Mouse (Mus musculus): ENCODE data around the gene St3gal4. TPM values are rescaled to one million over a fixed set of nuclear protein-coding genes. Genes with fewer than 3 reads are reported as not detected.

Gene St3gal4
- polyA plus RNA-seq, 1 experiment from 2014 or later: 10.7 TPM

GRCm38 (mm10) chr9:35104711-35105110 lies 14.4 kb downstream of the St3gal4 start:
- H3K4me1 ChIP-seq (ENCODE audit: control insufficient read depth, insufficient read depth, low read length): no peaks in the 10 kb centered on the region
- ATAC-seq (ENCODE audit: low FRiP score) (no peak), DNase-seq (ENCODE audit: low spot score, missing footprints) (no peak)
- no peaks in the 10 kb centered on the region for H3K9me3 ChIP-seq (ENCODE audit: control insufficient read depth, low read length)
- no peaks in the 10 kb centered on the region for H3K27me3 ChIP-seq (ENCODE audit: control insufficient read depth, insufficient read depth, low read length)
- H3K36me3 ChIP-seq (ENCODE audit: control insufficient read depth, insufficient read depth, low read length): no peaks in the 10 kb centered on the region
- H3K4me3 ChIP-seq (ENCODE audit: low read depth, low read length): no peak overlapping the region
- WGBS: 87% methylated on average over 4 of the region's 4 CpGs
- H3K4me2 ChIP-seq: no peak overlapping the region
- no peak overlapping the region for H3K27ac ChIP-seq (ENCODE audit: low read depth, low read length)
- H3K9ac ChIP-seq (ENCODE audit: low read length): no peak overlapping the region

- WGBS: 88% methylated on average over 4 of the region's 4 CpGs
- Histone ChIP-seq H3K4me2 (no peak overlapping the region), H3K9ac (ENCODE audit: low read length) (no peak overlapping the region), H3K4me1 (ENCODE audit: control insufficient read depth, insufficient read depth, low read length) (no peaks in the 10 kb centered on the region), H3K36me3 (ENCODE audit: control insufficient read depth, insufficient read depth, low read length) (no peaks in the 10 kb centered on the region), H3K9me3 (ENCODE audit: control insufficient read depth, low read length) (no peaks in the 10 kb centered on the region), H3K27me3 (ENCODE audit: control insufficient read depth, insufficient read depth, low read length) (no peaks in the 10 kb centered on the region), H3K27ac (ENCODE audit: low read depth, low read length) (no peak overlapping the region), H3K4me3 (ENCODE audit: low read depth, low read length) (no peak overlapping the region)
- DNase-seq (ENCODE audit: low spot score, missing footprints) (no peak), ATAC-seq (ENCODE audit: low FRiP score) (no peak)
These were observed 20.3 kb downstream of the St3gal4 start for GRCm38 (mm10) chr9:35098762-35099161.

- Histone ChIP-seq H3K4me2 (no peak overlapping the region), H3K9ac (ENCODE audit: low read length) (no peak overlapping the region), H3K36me3 (ENCODE audit: control insufficient read depth, insufficient read depth, low read length) (no peaks in the 10 kb centered on the region), H3K27me3 (ENCODE audit: control insufficient read depth, insufficient read depth, low read length) (no peaks in the 10 kb centered on the region), H3K4me3 (ENCODE audit: low read depth, low read length) (no peak overlapping the region), H3K9me3 (ENCODE audit: control insufficient read depth, low read length) (no peaks in the 10 kb centered on the region), H3K4me1 (ENCODE audit: control insufficient read depth, insufficient read depth, low read length) (no peaks in the 10 kb centered on the region), H3K27ac (ENCODE audit: low read depth, low read length) (no peak overlapping the region)
- ATAC-seq (ENCODE audit: low FRiP score) (no peak), DNase-seq (ENCODE audit: low spot score, missing footprints) (no peak)
- 86% methylated on average over 4 of the region's 4 CpGs for WGBS
These were observed 21.2 kb downstream of the St3gal4 start for GRCm38 (mm10) chr9:35097901-35098300.

GRCm38 (mm10) chr9:35095726-35096125 lies 23.3 kb downstream of the St3gal4 start:
- WGBS: 71% methylated on average over 1 of the region's 1 CpGs
- DNase-seq (ENCODE audit: low spot score, missing footprints) (no peak), ATAC-seq (ENCODE audit: low FRiP score) (no peak)
- no peaks in the 10 kb centered on the region for H3K27me3 ChIP-seq (ENCODE audit: control insufficient read depth, insufficient read depth, low read length)
- H3K27ac ChIP-seq (ENCODE audit: low read depth, low read length): no peak overlapping the region
- no peaks in the 10 kb centered on the region for H3K9me3 ChIP-seq (ENCODE audit: control insufficient read depth, low read length)
- no peaks in the 10 kb centered on the region for H3K4me1 ChIP-seq (ENCODE audit: control insufficient read depth, insufficient read depth, low read length)
- H3K4me3 ChIP-seq (ENCODE audit: low read depth, low read length): no peak overlapping the region
- H3K36me3 ChIP-seq (ENCODE audit: control insufficient read depth, insufficient read depth, low read length): no peaks in the 10 kb centered on the region
- H3K4me2 ChIP-seq: no peak overlapping the region
- H3K9ac ChIP-seq (ENCODE audit: low read length): no peak overlapping the region

- Histone ChIP-seq H3K9ac (ENCODE audit: low read length) (no peak overlapping the region), H3K9me3 (ENCODE audit: control insufficient read depth, low read length) (no peaks in the 10 kb centered on the region), H3K27ac (ENCODE audit: low read depth, low read length) (no peak overlapping the region), H3K36me3 (ENCODE audit: control insufficient read depth, insufficient read depth, low read length) (no peaks in the 10 kb centered on the region), H3K4me3 (ENCODE audit: low read depth, low read length) (no peak overlapping the region), H3K4me2 (no peak overlapping the region), H3K27me3 (ENCODE audit: control insufficient read depth, insufficient read depth, low read length) (no peaks in the 10 kb centered on the region), H3K4me1 (ENCODE audit: control insufficient read depth, insufficient read depth, low read length) (no peaks in the 10 kb centered on the region)
- DNase-seq (ENCODE audit: low spot score, missing footprints) (no peak), ATAC-seq (ENCODE audit: low FRiP score) (no peak)
- WGBS: 90% methylated on average over 3 of the region's 3 CpGs
These were observed 25.7 kb downstream of the St3gal4 start for GRCm38 (mm10) chr9:35093350-35093749.

- no peak overlapping the region for H3K4me3 ChIP-seq (ENCODE audit: low read depth, low read length)
- no peak overlapping the region for H3K4me2 ChIP-seq
- ATAC-seq (ENCODE audit: low FRiP score): no peak
- no peaks in the 10 kb centered on the region for H3K27me3 ChIP-seq (ENCODE audit: control insufficient read depth, insufficient read depth, low read length)
- no peak for DNase-seq (ENCODE audit: low spot score, missing footprints)
- no peaks in the 10 kb centered on the region for H3K4me1 ChIP-seq (ENCODE audit: control insufficient read depth, insufficient read depth, low read length)
- H3K9me3 ChIP-seq (ENCODE audit: control insufficient read depth, low read length): no peaks in the 10 kb centered on the region
- no peak overlapping the region for H3K27ac ChIP-seq (ENCODE audit: low read depth, low read length)
- 86% methylated on average over 2 of the region's 2 CpGs for WGBS
- H3K36me3 ChIP-seq (ENCODE audit: control insufficient read depth, insufficient read depth, low read length): no peaks in the 10 kb centered on the region
- no peak overlapping the region for H3K9ac ChIP-seq (ENCODE audit: low read length)
These were observed 26.2 kb downstream of the St3gal4 start for GRCm38 (mm10) chr9:35092904-35093303.

- Histone ChIP-seq H3K9me3 (ENCODE audit: control insufficient read depth, low read length) (no peaks in the 10 kb centered on the region), H3K36me3 (ENCODE audit: control insufficient read depth, insufficient read depth, low read length) (no peaks in the 10 kb centered on the region), H3K27ac (ENCODE audit: low read depth, low read length) (no peak overlapping the region), H3K4me3 (ENCODE audit: low read depth, low read length) (no peak overlapping the region), H3K4me2 (no peak overlapping the region), H3K9ac (ENCODE audit: low read length) (no peak overlapping the region), H3K4me1 (ENCODE audit: control insufficient read depth, insufficient read depth, low read length) (no peaks in the 10 kb centered on the region), H3K27me3 (ENCODE audit: control insufficient read depth, insufficient read depth, low read length) (no peaks in the 10 kb centered on the region)
- ATAC-seq (ENCODE audit: low FRiP score): no peak
- 78% methylated on average over 2 of the region's 2 CpGs for WGBS
- DNase-seq (ENCODE audit: low spot score, missing footprints): peak; percentile 59
These were observed 57.6 kb downstream of the St3gal4 start for GRCm38 (mm10) chr9:35061446-35061845.

GRCm38 (mm10) chr9:35059881-35060280 lies 59.2 kb downstream of the St3gal4 start:
- Histone ChIP-seq H3K27me3 (ENCODE audit: control insufficient read depth, insufficient read depth, low read length) (no peaks in the 10 kb centered on the region), H3K36me3 (ENCODE audit: control insufficient read depth, insufficient read depth, low read length) (no peaks in the 10 kb centered on the region), H3K9me3 (ENCODE audit: control insufficient read depth, low read length) (no peaks in the 10 kb centered on the region), H3K4me1 (ENCODE audit: control insufficient read depth, insufficient read depth, low read length) (no peaks in the 10 kb centered on the region), H3K4me3 (ENCODE audit: low read depth, low read length) (no peak overlapping the region), H3K27ac (ENCODE audit: low read depth, low read length) (no peak overlapping the region), H3K9ac (ENCODE audit: low read length) (no peak overlapping the region), H3K4me2 (no peak overlapping the region)
- no peak for ATAC-seq (ENCODE audit: low FRiP score)
- DNase-seq (ENCODE audit: low spot score, missing footprints): no peak
- WGBS: 88% methylated on average over 5 of the region's 5 CpGs

- ATAC-seq (ENCODE audit: low FRiP score) (no peak), DNase-seq (ENCODE audit: low spot score, missing footprints) (no peak)
- no peak overlapping the region for H3K4me2 ChIP-seq
- no peaks in the 10 kb centered on the region for H3K4me1 ChIP-seq (ENCODE audit: control insufficient read depth, insufficient read depth, low read length)
- no peaks in the 10 kb centered on the region for H3K36me3 ChIP-seq (ENCODE audit: control insufficient read depth, insufficient read depth, low read length)
- 92% methylated on average over 2 of the region's 2 CpGs for WGBS
- no peaks in the 10 kb centered on the region for H3K9me3 ChIP-seq (ENCODE audit: control insufficient read depth, low read length)
- no peak overlapping the region for H3K9ac ChIP-seq (ENCODE audit: low read length)
- no peaks in the 10 kb centered on the region for H3K27me3 ChIP-seq (ENCODE audit: control insufficient read depth, insufficient read depth, low read length)
- H3K4me3 ChIP-seq (ENCODE audit: low read depth, low read length): no peak overlapping the region
- H3K27ac ChIP-seq (ENCODE audit: low read depth, low read length): no peak overlapping the region
These were observed 60.3 kb downstream of the St3gal4 start for GRCm38 (mm10) chr9:35058596-35059354.
